Mouse (Mus musculus) limb, embryonic 10.5 days (tissue): ENCODE results near the gene Lrrc20. TPM values are rescaled to one million over a fixed set of nuclear protein-coding genes. Genes with fewer than 3 reads are reported as not detected.

Experiments used
- DNase-seq: peaks from one replicate; pipeline ENCODE4 v3.0.0-alpha.2; 2017; ENCODE audit warnings: low spot score
- H3K27ac ChIP-seq: fragments of 300-500 bp; sonication (generic); 2 replicates; pipeline ENCODE4 v1.5.1; 2016; ENCODE audit warnings: mild to moderate bottlenecking
- H3K27me3 ChIP-seq: fragments of 300-500 bp; sonication (generic); 2 replicates; pipeline ENCODE4 v1.6.1; 2016; ENCODE audit warnings: low read depth, mild to moderate bottlenecking; ENCODE audit not compliant: poor library complexity, severe bottlenecking
- H3K36me3 ChIP-seq: fragments of 300-500 bp; sonication (generic); 2 replicates; pipeline ENCODE4 v1.6.1; 2016; ENCODE audit warnings: mild to moderate bottlenecking, moderate library complexity
- H3K4me1 ChIP-seq: fragments of 300-500 bp; sonication (generic); 2 replicates; pipeline ENCODE4 v1.6.1; 2016
- H3K4me3 ChIP-seq: fragments of 300-500 bp; sonication (generic); 2 replicates; pipeline ENCODE4 v1.5.1; 2016; ENCODE audit warnings: mild to moderate bottlenecking, moderate library complexity
- H3K9me3 ChIP-seq: fragments of 300-500 bp; sonication (generic); replicated peaks from 2 replicates; pipeline ENCODE4 v1.6.1; 2016; ENCODE audit warnings: mild to moderate bottlenecking
- WGBS: fragments of 180-500 bp; shearing (Covaris S2); methylation state at CpG from one replicate; pipeline ENCODE4 v1.1.7; 2016; 5-methylcytosine and 5-hydroxymethylcytosine counted together
- polyA plus RNA-seq: library from polyadenylated mRNA; unstranded; fragments of >200 nt; fragmentation: Nextera tagmentation; extraction: Ambion mirVana; gene quantifications from 2 replicates; pipeline ENCODE4 v1.2.1, GENCODE M21; 2016

The Lrrc20 gene
- 10.9 and 11.4 TPM in 2 replicates for polyA plus RNA-seq

GRCm38 (mm10) chr10:61475594-61476439 is at the start of gene Lrrc20:
Lrrc20 (plus strand) TSS chr10:61475801.
- Histone ChIP-seq H3K9me3 (no peaks in the 10 kb centered on the region), H3K4me3 (peak within 1 kb of the TSS; percentile 75), H3K27ac (peak within 1 kb of the TSS; percentile 92), H3K4me1 (peaks cover 27% of the 10 kb centered on the region), H3K36me3 (no peaks in the 10 kb centered on the region), H3K27me3 (no peaks in the 10 kb centered on the region)
- peak; percentile 93 for DNase-seq
- WGBS = under 1% methylated on average over 70 of the region's 70 CpGs

GRCm38 (mm10) chr10:61426251-61426757 is 49.3 kb upstream of the Lrrc20 start:
- Histone ChIP-seq H3K27ac (no peak overlapping the region), H3K9me3 (no peaks in the 10 kb centered on the region)
- WGBS = 53% methylated on average over 2 of the region's 2 CpGs

DNA sequence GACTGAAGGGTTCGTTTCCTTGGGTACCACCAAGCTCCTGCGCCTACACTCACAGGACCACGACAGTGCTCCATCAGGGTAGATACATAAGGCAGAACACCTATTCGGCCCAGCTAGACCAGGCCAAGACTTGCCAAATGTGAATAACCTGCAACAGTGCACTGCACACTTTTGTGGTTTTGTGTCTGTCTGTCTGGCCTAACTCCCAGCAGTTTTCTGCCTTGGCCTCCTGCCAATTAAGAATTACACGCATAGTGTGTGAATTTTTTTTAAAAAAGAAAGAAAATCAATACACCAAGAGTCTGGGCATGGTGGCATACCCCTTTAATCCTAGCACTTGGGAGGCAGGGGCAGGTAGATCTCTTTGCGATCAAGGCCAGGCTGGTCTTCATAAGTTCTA is 47.6 kb upstream of the Lrrc20 start:
- WGBS = 94% methylated on average over 6 of the region's 6 CpGs

More at GRCm38 (mm10) chr10:61426251-61426757, 49.3 kb upstream of the Lrrc20 start:
- no peak for DNase-seq
- H3K36me3 ChIP-seq = peaks cover 29% of the 10 kb centered on the region
- H3K4me3 ChIP-seq = no peak overlapping the region
- peaks cover 6% of the 10 kb centered on the region; the same call in 1 of the 2 replicates for H3K27me3 ChIP-seq
- 0 out of 2 replicates have a peak, but pooled peaks cover 9% of the 10 kb centered on the region for H3K4me1 ChIP-seq

DNA sequence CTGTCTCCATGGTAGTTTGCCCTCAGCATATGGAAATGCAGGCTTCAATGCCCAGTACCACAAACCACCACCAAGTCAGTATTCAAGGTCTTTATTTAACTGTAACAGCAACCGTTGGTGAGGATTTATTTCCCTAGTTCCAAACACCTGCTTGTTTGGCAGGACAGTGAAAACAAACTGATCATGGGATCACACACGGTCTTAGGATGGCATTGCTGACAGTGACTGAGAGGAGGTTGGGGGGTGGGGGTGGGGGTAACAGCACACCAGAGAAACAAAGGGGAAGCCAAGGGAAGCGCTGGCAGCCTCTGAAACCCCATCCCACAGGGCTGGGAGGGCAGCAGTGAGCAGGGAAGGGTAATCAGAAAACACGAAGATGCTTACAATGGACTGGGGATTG is 47.2 kb upstream of the Lrrc20 start:
- 0 out of 2 replicates have a peak, but pooled peaks cover 4% of the 10 kb centered on the region for H3K4me1 ChIP-seq
- DNase-seq = no peak
- no peaks in the 10 kb centered on the region for H3K9me3 ChIP-seq
- no peak overlapping the region for H3K27ac ChIP-seq
- 77% methylated on average over 4 of the region's 4 CpGs for whole genome bisulfite sequencing
- no peaks in the 10 kb centered on the region for H3K27me3 ChIP-seq
- H3K36me3 ChIP-seq = peaks cover 50% of the 10 kb centered on the region
- no peak overlapping the region for H3K4me3 ChIP-seq

More for the DNA sequence above, 47.6 kb upstream of the Lrrc20 start:
- Histone ChIP-seq H3K36me3 (peaks cover 46% of the 10 kb centered on the region), H3K27me3 (no peaks in the 10 kb centered on the region), H3K4me3 (no peak overlapping the region), H3K9me3 (no peaks in the 10 kb centered on the region), H3K4me1 (0 out of 2 replicates have a peak, but pooled peaks cover 9% of the 10 kb centered on the region), H3K27ac (no peak overlapping the region)
- no peak for DNase-seq

DNA sequence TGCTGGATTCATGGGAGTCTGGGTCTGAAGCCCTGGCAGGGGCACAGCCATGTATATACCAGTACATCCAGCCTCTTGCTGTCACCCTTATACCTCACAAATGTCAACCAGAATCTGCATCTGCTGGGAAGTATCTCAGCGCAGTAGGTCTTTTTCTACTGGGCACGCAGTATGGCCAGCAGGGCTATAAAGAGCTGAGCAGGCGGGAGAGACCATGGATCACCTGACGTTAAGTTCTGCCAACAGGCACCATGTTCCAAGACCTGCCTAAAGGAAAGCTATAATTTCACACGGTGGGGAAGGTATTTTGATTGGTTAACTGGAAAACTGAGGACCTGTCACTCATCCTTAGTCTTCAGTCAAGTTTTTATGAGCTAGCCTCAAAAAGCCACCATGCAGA is 46.6 kb upstream of the Lrrc20 start:
- WGBS = 95% methylated on average over 5 of the region's 5 CpGs
- Histone ChIP-seq H3K4me1 (0 out of 2 replicates have a peak, but pooled peaks cover 4% of the 10 kb centered on the region), H3K4me3 (no peak overlapping the region), H3K27me3 (no peaks in the 10 kb centered on the region), H3K27ac (no peak overlapping the region), H3K36me3 (peaks cover 57% of the 10 kb centered on the region), H3K9me3 (no peaks in the 10 kb centered on the region)
- no peak for DNase-seq

DNA sequence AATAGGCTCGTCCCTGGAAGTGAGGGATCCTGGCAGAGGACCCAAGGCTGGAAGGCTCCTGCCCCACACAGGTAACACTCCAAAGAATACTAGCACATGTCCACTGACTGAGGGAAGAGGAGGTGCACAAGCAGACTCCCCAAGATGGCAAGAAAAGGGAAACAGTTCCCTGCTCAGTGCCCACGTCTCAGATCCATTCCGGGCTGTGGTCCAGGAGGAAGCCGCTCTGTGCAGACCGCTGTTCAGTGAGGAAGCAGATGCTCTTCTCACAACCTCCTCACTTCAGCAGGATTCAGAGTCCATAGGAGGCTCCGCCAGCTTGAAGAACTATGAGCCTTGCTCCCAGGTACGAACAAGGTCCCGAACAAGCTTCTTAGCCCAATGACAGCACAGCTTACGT is 44.2 kb upstream of the Lrrc20 start:
- 94% methylated on average over 9 of the region's 9 CpGs for WGBS
- no peaks in the 10 kb centered on the region for H3K27me3 ChIP-seq
- peaks cover 80% of the 10 kb centered on the region for H3K36me3 ChIP-seq

GRCm38 (mm10) chr10:61440202-61440800 is 35.3 kb upstream of the Lrrc20 start:
- DNase-seq = no peak
- 86% methylated on average over 7 of the region's 7 CpGs for WGBS
- no peaks in the 10 kb centered on the region for H3K27me3 ChIP-seq
- peaks cover 42% of the 10 kb centered on the region for H3K36me3 ChIP-seq
- H3K9me3 ChIP-seq = no peaks in the 10 kb centered on the region
- no peak overlapping the region for H3K27ac ChIP-seq
- no peak overlapping the region for H3K4me3 ChIP-seq
- peaks cover 37% of the 10 kb centered on the region for H3K4me1 ChIP-seq

More for the DNA sequence above, 44.2 kb upstream of the Lrrc20 start:
- Histone ChIP-seq H3K9me3 (no peaks in the 10 kb centered on the region), H3K27ac (no peak overlapping the region), H3K4me3 (no peak overlapping the region), H3K4me1 (no peaks in the 10 kb centered on the region)
- no peak for DNase-seq

DNA sequence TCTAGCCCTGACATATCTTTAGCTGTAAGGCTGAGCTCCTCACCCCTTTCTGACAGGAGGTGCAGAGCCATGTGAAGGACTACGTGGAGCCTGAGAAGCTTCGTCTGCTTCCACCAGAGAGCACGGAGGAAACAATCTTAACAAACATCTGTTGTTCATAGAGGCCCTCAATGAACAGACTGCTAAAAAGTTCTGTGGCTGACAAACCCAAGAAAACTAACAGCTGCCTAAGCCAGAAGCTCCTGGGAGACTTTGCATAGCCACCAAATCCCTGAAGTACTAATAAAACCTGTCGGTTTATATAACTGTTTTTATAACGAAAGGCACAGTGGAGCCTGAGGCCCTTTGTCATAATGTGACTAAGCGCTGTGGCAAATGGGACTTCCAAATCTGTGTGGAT is 32.1 kb upstream of the Lrrc20 start:
- peaks cover 49% of the 10 kb centered on the region for H3K36me3 ChIP-seq
- H3K4me3 ChIP-seq = no peak overlapping the region
- no peaks in the 10 kb centered on the region for H3K9me3 ChIP-seq
- WGBS = 47% methylated on average over 6 of the region's 6 CpGs
- 0 out of 2 replicates have a peak overlapping the region, but pooled peaks have one; percentile 50 for H3K27ac ChIP-seq
- no peak for DNase-seq
- peaks cover 64% of the 10 kb centered on the region for H3K4me1 ChIP-seq
- no peaks in the 10 kb centered on the region for H3K27me3 ChIP-seq

DNA sequence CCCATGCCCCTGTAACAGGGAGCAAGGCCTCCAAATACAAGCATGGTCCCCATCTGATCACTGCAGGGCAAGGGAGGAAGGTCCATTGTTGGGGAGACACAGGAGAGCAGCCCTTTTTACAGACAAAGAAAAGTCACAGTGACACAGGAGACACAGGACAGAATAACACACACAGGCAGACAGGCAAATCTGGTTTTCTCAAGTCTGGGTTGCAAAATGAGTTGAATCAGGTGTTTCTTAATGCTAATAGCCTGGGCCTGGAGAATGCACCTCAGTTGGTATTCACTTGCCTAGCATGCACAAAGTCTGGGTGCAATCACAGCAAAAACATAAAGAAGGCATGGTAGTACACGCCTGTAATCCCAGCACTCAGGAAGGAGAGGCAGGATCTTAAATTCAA is 31.7 kb upstream of the Lrrc20 start:
- peak overlapping the region; percentile 50; the same call in 1 of the 2 replicates for H3K27ac ChIP-seq
- H3K4me1 ChIP-seq = peaks cover 65% of the 10 kb centered on the region

DNA sequence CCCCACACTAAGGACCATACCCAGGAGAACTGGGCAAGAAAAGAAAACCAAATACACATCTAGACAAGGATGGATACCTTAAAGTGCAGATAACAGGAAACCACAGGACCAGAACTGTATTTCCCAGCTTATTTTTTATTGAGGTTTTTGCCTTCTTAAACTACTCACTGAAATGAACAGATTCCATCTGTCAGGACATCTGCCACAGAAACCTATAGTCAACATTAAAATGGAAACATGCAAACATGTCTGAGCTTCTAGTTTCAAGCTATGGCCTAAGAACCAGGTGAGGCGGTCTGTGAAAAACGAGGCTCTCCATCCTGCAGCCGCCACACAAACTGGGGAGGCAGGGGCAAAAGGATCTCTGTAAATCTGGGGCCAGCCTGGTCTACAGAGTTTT is 30.6 kb upstream of the Lrrc20 start:
- Histone ChIP-seq H3K4me1 (peaks cover 71% of the 10 kb centered on the region), H3K27me3 (no peaks in the 10 kb centered on the region), H3K4me3 (no peak overlapping the region), H3K27ac (no peak overlapping the region), H3K36me3 (peaks cover 53% of the 10 kb centered on the region), H3K9me3 (no peaks in the 10 kb centered on the region)
- no peak for DNase-seq
- WGBS = 83% methylated on average over 3 of the region's 3 CpGs

More for the DNA sequence above, 31.7 kb upstream of the Lrrc20 start:
- no peak for DNase-seq
- 84% methylated on average over 1 of the region's 1 CpGs for WGBS
- Histone ChIP-seq H3K27me3 (no peaks in the 10 kb centered on the region), H3K4me3 (no peak overlapping the region), H3K36me3 (peaks cover 49% of the 10 kb centered on the region), H3K9me3 (no peaks in the 10 kb centered on the region)

DNA sequence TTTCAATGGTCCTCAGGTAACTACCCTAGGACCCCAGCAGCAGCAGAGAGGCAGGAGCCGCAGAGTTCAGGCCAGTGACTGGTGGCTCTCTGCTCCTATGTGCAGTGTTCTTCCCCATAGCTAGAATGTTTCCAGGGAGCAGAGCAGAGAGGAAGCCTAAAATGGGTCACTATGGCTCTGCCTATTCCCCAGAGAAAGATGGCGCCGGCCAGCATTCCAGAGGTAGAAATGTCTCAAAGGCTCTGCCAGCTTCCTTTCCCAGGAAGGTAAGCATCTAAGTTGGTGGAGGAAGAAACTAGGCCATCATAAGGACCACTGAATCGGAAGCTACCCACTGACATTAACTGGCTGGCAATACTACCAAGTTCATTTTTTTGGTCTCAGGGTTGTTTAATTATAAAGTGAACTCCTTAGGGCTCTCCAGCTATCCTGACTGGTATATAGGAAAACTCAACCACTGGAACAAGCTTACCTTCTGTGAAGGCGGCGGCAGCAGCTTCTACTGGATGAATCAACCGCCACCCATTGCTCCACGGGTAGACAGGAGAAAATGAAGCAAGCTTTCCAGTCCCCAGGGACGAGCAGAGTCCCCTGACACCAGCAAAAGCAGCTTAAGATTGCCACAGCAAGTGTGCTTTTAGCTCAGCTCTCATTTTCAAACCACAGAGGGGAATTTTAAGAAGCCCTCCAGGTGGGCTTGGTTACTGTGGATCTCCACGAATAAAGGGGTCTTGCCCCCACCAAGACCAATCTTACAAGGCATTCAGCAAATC is 27.8 kb upstream of the Lrrc20 start:
- no peak overlapping the region for H3K4me3 ChIP-seq
- peaks cover 71% of the 10 kb centered on the region for H3K4me1 ChIP-seq
- DNase-seq = no peak
- WGBS = 89% methylated on average over 10 of the region's 10 CpGs
- no peaks in the 10 kb centered on the region for H3K9me3 ChIP-seq
- H3K27ac ChIP-seq = no peak overlapping the region
- H3K36me3 ChIP-seq = peaks cover 48% of the 10 kb centered on the region
- no peaks in the 10 kb centered on the region for H3K27me3 ChIP-seq

GRCm38 (mm10) chr10:61448834-61449233 is 26.8 kb upstream of the Lrrc20 start:
- H3K27me3 ChIP-seq = no peaks in the 10 kb centered on the region
- no peak overlapping the region for H3K4me3 ChIP-seq
- no peak overlapping the region for H3K27ac ChIP-seq
- peaks cover 61% of the 10 kb centered on the region for H3K4me1 ChIP-seq
- WGBS = 77% methylated on average over 3 of the region's 3 CpGs
- DNase-seq = no peak
- peaks cover 45% of the 10 kb centered on the region for H3K36me3 ChIP-seq
- H3K9me3 ChIP-seq = no peaks in the 10 kb centered on the region
